Mouse (Mus musculus) cerebellum, postnatal 10 days (tissue): Measurements from ENCODE around the gene Uchl1.
A peak's percentile ranks its signal among the peaks of the same experiment; 100 is the strongest.

Source experiments
- DNase-seq, 2 experiments: peaks; one replicate each; pipeline ENCODE4 v3.0.0; 2021; ENCODE audit warnings: mixed read lengths in 2 of 2

Gene Uchl1

GRCm38 (mm10) chr5:66710445-66711019, 34.6 kb downstream of the Uchl1 start:
- DNase-seq: peak; percentile 44 to 45

- no peak for DNase-seq
Observed at GRCm38 (mm10) chr5:66712801-66713200, 36.9 kb downstream of the Uchl1 start.

GRCm38 (mm10) chr5:66715498-66715931, 39.6 kb downstream of the Uchl1 start:
- DNase-seq: no peak

GRCm38 (mm10) chr5:66717931-66718330, 42.0 kb downstream of the Uchl1 start:
- no peak for DNase-seq

- no peak for DNase-seq
Observed at GRCm38 (mm10) chr5:66718413-66718812, 42.5 kb downstream of the Uchl1 start.

- DNase-seq: no peak
Observed at GRCm38 (mm10) chr5:66718880-66719279, 43.0 kb downstream of the Uchl1 start.

GRCm38 (mm10) chr5:66720921-66721320, 45.0 kb downstream of the Uchl1 start:
- no peak for DNase-seq

GRCm38 (mm10) chr5:66722586-66722985, 46.7 kb downstream of the Uchl1 start:
- no peak for DNase-seq

GRCm38 (mm10) chr5:66723037-66723436, 47.1 kb downstream of the Uchl1 start:
- no peak for DNase-seq

GRCm38 (mm10) chr5:66723626-66724025, 47.7 kb downstream of the Uchl1 start:
- DNase-seq: no peak

- DNase-seq: no peak
Observed at GRCm38 (mm10) chr5:66729306-66729705, 53.4 kb downstream of the Uchl1 start.

GRCm38 (mm10) chr5:66730621-66731301, 54.9 kb downstream of the Uchl1 start:
- DNase-seq: peak; percentile 70 to 74

GRCm38 (mm10) chr5:66731302-66731697, 55.4 kb downstream of the Uchl1 start:
- DNase-seq: no peak

- no peak for DNase-seq
Observed at GRCm38 (mm10) chr5:66733556-66733955, 57.7 kb downstream of the Uchl1 start.
